Mouse (Mus musculus): ENCODE data around the gene Psmd7. TPM values are rescaled to one million over a fixed set of nuclear protein-coding genes. Genes with fewer than 3 reads are reported as not detected.

The Psmd7 gene
- polyA plus RNA-seq, 1 experiment from 2014 or later: 236 TPM

DNA sequence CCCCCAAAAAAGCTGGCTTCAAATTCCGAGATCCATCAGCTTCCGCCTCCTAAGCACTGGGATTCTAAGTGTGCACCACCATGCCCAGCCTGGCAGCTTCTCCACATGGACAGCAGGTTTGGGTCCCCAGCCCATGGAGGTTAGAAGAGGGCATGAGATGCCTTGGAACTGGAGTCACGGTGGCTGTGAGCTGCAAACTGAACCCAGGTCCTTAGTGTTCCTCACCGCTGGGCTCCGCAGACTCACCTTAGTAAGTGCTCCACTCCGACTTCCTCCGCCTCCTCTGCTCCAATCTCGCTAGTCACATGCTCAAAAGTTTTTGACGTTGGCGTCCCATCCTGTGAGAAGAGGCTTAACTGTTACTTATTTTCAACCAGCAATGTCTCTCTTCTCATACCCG, 6.1 kb downstream of the Psmd7 start:
- Histone ChIP-seq H3K4me1 (ENCODE audit: control insufficient read depth, insufficient read depth, low read length) (no peaks in the 10 kb centered on the region), H3K9me3 (ENCODE audit: control insufficient read depth, low read length) (no peaks in the 10 kb centered on the region), H3K9ac (replicated peaks; ENCODE audit: low read depth, low read length) (no peak overlapping the region), H3K4me3 (ENCODE audit: low read depth, low read length) (no peak overlapping the region), H3K27ac (ENCODE audit: low read depth, low read length) (no peak overlapping the region), H3K27me3 (ENCODE audit: control insufficient read depth, insufficient read depth, low read length) (no peaks in the 10 kb centered on the region), H3K36me3 (ENCODE audit: control insufficient read depth, insufficient read depth, low read length) (peaks cover 70% of the 10 kb centered on the region), H3K4me2 (ENCODE audit: low read depth, low read length) (no peak overlapping the region)
- no peak for ATAC-seq (ENCODE audit: low read depth)
- 96% methylated on average over 11 of the region's 11 CpGs for WGBS

DNA sequence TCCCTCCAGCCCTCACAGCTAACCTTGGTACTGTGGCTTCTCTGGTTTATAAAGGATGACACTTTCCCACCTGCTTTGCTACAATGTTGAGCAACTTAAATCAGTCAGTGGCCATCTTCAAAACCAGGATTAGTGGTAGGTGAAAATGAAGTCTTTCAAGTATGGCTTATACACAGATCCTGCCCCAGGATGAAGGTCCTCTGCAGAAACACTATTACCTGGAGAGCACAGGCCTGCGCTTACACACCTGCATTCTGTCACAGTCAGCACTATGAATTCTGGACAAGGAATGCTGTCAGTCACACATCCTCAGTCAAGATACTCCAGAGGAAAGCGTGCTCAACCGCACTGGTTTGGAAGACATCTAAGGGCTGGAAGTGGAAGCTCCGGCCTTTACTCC, 6.7 kb downstream of the Psmd7 start:
- Histone ChIP-seq H3K4me2 (ENCODE audit: low read depth, low read length) (no peak overlapping the region), H3K9me3 (ENCODE audit: control insufficient read depth, low read length) (no peaks in the 10 kb centered on the region), H3K4me1 (ENCODE audit: control insufficient read depth, insufficient read depth, low read length) (peaks cover 3% of the 10 kb centered on the region; the same call in 1 of the 2 replicates), H3K9ac (replicated peaks; ENCODE audit: low read depth, low read length) (no peak overlapping the region), H3K27me3 (ENCODE audit: control insufficient read depth, insufficient read depth, low read length) (no peaks in the 10 kb centered on the region), H3K4me3 (ENCODE audit: low read depth, low read length) (no peak overlapping the region), H3K36me3 (ENCODE audit: control insufficient read depth, insufficient read depth, low read length) (peaks cover 70% of the 10 kb centered on the region), H3K27ac (ENCODE audit: low read depth, low read length) (no peak overlapping the region)
- no peak for ATAC-seq (ENCODE audit: low read depth)
- WGBS: 99% methylated on average over 4 of the region's 4 CpGs

DNA sequence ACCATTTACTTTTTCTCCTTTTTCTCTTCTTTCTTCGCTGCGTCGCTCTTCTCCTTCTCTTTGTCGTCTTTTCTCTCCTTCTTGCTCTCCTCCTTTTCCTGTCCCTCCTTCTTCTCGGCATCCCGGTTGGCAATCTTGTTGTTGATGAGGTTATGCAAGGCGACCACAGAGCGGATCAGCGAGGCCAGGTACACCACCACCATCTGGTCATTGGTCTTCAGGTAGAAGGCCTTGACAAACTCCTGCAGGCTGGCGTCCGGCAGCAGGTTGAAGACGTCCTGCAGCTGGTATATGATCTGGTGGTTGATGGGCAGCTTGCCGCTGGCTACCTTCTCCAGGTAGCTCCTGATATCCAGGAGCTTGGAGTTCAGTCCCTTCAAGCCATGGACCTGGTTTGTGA, 7.4 kb downstream of the Psmd7 start:
- Histone ChIP-seq H3K4me3 (ENCODE audit: low read depth, low read length) (no peak overlapping the region), H3K4me2 (ENCODE audit: low read depth, low read length) (no peak overlapping the region), H3K27ac (ENCODE audit: low read depth, low read length) (no peak overlapping the region), H3K9ac (replicated peaks; ENCODE audit: low read depth, low read length) (no peak overlapping the region), H3K36me3 (ENCODE audit: control insufficient read depth, insufficient read depth, low read length) (peaks cover 69% of the 10 kb centered on the region), H3K9me3 (ENCODE audit: control insufficient read depth, low read length) (no peaks in the 10 kb centered on the region), H3K4me1 (ENCODE audit: control insufficient read depth, insufficient read depth, low read length) (peaks cover 5% of the 10 kb centered on the region; the same call in 1 of the 2 replicates), H3K27me3 (ENCODE audit: control insufficient read depth, insufficient read depth, low read length) (no peaks in the 10 kb centered on the region)
- 92% methylated on average over 13 of the region's 13 CpGs for WGBS
- ATAC-seq (ENCODE audit: low read depth): no peak

DNA sequence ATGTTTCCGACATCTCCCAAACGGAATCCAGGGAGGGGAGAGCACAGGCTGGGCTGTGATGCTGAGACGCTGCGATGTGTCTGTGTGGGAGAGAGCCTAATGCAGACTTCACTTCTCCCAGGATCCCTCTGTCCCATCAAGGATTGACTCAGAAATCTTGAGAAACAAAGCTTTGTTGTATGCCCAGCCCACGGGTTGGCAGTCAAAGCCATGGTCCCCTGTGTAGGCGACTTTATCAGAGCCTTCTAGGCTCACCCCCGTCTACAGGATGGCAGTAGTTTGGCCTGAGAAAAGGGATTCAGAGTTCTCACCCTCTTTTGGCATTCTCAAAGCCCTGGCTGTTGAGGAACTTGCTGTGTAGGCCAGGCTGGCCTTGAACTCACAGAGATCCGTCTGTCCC, 9.7 kb downstream of the Psmd7 start:
- Histone ChIP-seq H3K4me3 (ENCODE audit: low read depth, low read length) (no peak overlapping the region), H3K27me3 (ENCODE audit: control insufficient read depth, insufficient read depth, low read length) (no peaks in the 10 kb centered on the region), H3K9me3 (ENCODE audit: control insufficient read depth, low read length) (no peaks in the 10 kb centered on the region), H3K4me1 (ENCODE audit: control insufficient read depth, insufficient read depth, low read length) (peaks cover 5% of the 10 kb centered on the region; the same call in 1 of the 2 replicates), H3K27ac (ENCODE audit: low read depth, low read length) (no peak overlapping the region), H3K36me3 (ENCODE audit: control insufficient read depth, insufficient read depth, low read length) (peaks cover 52% of the 10 kb centered on the region), H3K9ac (replicated peaks; ENCODE audit: low read depth, low read length) (no peak overlapping the region), H3K4me2 (ENCODE audit: low read depth, low read length) (no peak overlapping the region)
- ATAC-seq (ENCODE audit: low read depth): no peak
- 87% methylated on average over 8 of the region's 8 CpGs for WGBS

DNA sequence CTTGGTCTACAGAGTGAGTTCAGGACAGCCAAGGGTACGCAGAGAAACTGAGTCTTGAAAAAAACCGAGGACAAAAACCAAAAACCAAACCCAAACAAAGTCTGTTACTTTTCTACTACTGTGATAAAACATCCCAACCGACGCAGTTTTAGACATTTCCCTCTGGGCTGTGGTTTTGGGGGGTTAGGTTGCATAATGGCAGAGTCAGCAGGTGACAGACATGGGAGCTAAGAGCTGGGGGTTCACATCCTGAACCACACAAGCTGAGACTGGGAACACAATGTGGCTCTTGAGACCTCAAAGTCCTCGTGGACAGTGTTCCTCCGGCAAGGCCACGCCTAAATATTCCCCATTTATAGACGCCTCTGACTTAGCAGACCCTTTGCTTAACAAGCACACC, 10.1 kb downstream of the Psmd7 start:
- 90% methylated on average over 8 of the region's 8 CpGs for WGBS
- Histone ChIP-seq H3K4me3 (ENCODE audit: low read depth, low read length) (no peak overlapping the region), H3K27me3 (ENCODE audit: control insufficient read depth, insufficient read depth, low read length) (no peaks in the 10 kb centered on the region), H3K36me3 (ENCODE audit: control insufficient read depth, insufficient read depth, low read length) (peaks cover 48% of the 10 kb centered on the region), H3K9me3 (ENCODE audit: control insufficient read depth, low read length) (no peaks in the 10 kb centered on the region), H3K4me2 (ENCODE audit: low read depth, low read length) (no peak overlapping the region), H3K9ac (replicated peaks; ENCODE audit: low read depth, low read length) (no peak overlapping the region), H3K4me1 (ENCODE audit: control insufficient read depth, insufficient read depth, low read length) (peaks cover 5% of the 10 kb centered on the region; the same call in 1 of the 2 replicates), H3K27ac (ENCODE audit: low read depth, low read length) (no peak overlapping the region)
- ATAC-seq (ENCODE audit: low read depth): no peak

DNA sequence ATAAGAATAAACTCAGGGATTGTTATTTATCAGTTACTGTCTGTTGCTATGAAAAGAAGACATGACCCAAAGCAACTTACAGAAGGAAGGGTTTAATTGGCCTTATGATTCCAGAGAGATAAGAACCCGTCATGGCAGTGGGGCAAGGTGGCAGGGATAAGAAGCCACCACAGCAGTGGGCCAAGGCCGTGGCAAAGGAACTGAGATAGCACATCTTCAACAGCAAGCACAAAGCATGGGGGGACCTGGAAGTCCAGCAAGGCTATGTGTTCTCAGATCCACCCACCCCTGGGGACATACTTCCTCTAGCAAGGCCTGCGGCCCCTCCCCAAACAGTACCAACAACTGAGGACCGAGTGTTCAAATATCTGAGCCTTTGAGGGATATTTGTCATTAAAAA, 10.6 kb downstream of the Psmd7 start:
- WGBS: 95% methylated on average over 4 of the region's 4 CpGs
- Histone ChIP-seq H3K9me3 (ENCODE audit: control insufficient read depth, low read length) (no peaks in the 10 kb centered on the region), H3K4me2 (ENCODE audit: low read depth, low read length) (no peak overlapping the region)

DNA sequence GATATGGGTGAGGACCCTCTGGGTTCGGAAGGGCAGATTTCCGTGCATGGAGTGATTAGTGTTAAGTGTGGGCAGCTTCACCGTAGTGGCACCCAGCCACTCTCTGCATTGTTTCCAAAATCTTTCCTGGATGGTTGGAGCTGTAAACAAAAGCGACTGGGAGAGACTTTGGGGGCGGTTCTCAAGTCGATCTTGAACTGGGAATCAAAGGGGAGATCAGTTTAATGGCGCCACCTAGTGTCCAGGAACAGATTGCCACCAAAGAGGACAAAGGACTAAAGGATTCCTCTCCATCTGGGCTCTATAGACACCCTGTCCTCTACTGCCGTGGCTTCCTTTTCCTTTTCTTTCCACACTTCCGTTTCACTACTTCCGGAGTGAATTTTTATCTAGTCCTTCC, 11.6 kb downstream of the Psmd7 start:
- H3K4me2 ChIP-seq (ENCODE audit: low read depth, low read length): peak overlapping the region; percentile 29
- ATAC-seq (ENCODE audit: low read depth): peak; percentile 86
- peaks cover 33% of the 10 kb centered on the region for H3K36me3 ChIP-seq (ENCODE audit: control insufficient read depth, insufficient read depth, low read length)
- H3K9me3 ChIP-seq (ENCODE audit: control insufficient read depth, low read length): no peaks in the 10 kb centered on the region
- no peak overlapping the region for H3K4me3 ChIP-seq (ENCODE audit: low read depth, low read length)
- no peaks in the 10 kb centered on the region for H3K27me3 ChIP-seq (ENCODE audit: control insufficient read depth, insufficient read depth, low read length)
- 8% methylated on average over 10 of the region's 10 CpGs for WGBS
- H3K27ac ChIP-seq (ENCODE audit: low read depth, low read length): no peak overlapping the region
- peaks cover 5% of the 10 kb centered on the region; the same call in 1 of the 2 replicates for H3K4me1 ChIP-seq (ENCODE audit: control insufficient read depth, insufficient read depth, low read length)
- no peak overlapping the region for H3K9ac ChIP-seq (replicated peaks; ENCODE audit: low read depth, low read length)

More for the DNA sequence above, 10.6 kb downstream of the Psmd7 start:
- Histone ChIP-seq H3K9ac (replicated peaks; ENCODE audit: low read depth, low read length) (no peak overlapping the region), H3K4me1 (ENCODE audit: control insufficient read depth, insufficient read depth, low read length) (peaks cover 5% of the 10 kb centered on the region; the same call in 1 of the 2 replicates), H3K36me3 (ENCODE audit: control insufficient read depth, insufficient read depth, low read length) (peaks cover 43% of the 10 kb centered on the region), H3K4me3 (ENCODE audit: low read depth, low read length) (no peak overlapping the region), H3K27me3 (ENCODE audit: control insufficient read depth, insufficient read depth, low read length) (no peaks in the 10 kb centered on the region), H3K27ac (ENCODE audit: low read depth, low read length) (no peak overlapping the region; the same call in 1 of the 2 replicates)
- no peak for ATAC-seq (ENCODE audit: low read depth)

DNA sequence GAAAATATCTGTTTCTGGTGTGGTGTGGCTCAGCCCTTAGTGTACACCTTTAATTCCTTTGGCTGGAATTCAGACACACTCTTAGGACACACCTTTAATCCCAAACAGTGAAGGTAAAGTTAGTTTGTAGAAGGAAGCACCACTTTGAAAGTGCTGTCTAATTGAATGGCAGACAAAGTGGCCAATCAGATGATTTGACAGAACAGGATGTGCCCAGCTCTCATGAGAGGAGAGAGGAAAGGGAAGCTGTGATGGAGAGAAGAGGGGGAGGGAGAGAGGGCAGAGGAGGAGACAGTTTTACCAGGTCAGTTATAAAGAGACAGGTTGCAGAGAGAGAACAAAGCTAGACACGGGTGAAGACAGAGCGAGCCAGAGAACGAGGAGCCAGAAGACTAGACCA, 13.5 kb downstream of the Psmd7 start:
- Histone ChIP-seq H3K4me1 (ENCODE audit: control insufficient read depth, insufficient read depth, low read length) (peaks cover 5% of the 10 kb centered on the region; the same call in 1 of the 2 replicates), H3K27me3 (ENCODE audit: control insufficient read depth, insufficient read depth, low read length) (no peaks in the 10 kb centered on the region), H3K9ac (replicated peaks; ENCODE audit: low read depth, low read length) (no peak overlapping the region), H3K36me3 (ENCODE audit: control insufficient read depth, insufficient read depth, low read length) (peaks cover 15% of the 10 kb centered on the region), H3K9me3 (ENCODE audit: control insufficient read depth, low read length) (no peaks in the 10 kb centered on the region), H3K4me2 (ENCODE audit: low read depth, low read length) (no peak overlapping the region), H3K4me3 (ENCODE audit: low read depth, low read length) (no peak overlapping the region), H3K27ac (ENCODE audit: low read depth, low read length) (no peak overlapping the region)
- 93% methylated on average over 3 of the region's 3 CpGs for WGBS
- no peak for ATAC-seq (ENCODE audit: low read depth)

DNA sequence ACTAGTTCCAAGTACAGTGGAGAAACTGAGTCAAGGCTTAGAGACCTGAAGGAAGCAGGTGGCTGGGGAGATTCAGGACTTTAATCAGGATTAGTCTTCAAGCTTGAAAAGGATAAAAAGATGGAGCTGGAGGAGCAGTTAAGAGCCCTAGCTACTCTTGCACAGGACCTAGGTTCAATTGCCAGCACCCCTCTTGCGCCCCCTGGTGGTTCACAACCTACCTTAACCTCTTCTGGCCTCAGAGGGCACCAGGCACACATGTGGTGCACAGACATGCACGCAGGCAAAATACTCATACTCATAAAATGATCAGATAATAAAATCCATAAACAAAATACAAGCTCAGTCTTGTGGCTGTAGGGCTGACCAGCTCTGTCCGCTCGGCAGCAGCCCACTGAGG, 15.8 kb downstream of the Psmd7 start:
- Histone ChIP-seq H3K4me1 (ENCODE audit: control insufficient read depth, insufficient read depth, low read length) (peaks cover 5% of the 10 kb centered on the region; the same call in 1 of the 2 replicates), H3K4me2 (ENCODE audit: low read depth, low read length) (no peak overlapping the region), H3K9me3 (ENCODE audit: control insufficient read depth, low read length) (no peaks in the 10 kb centered on the region), H3K9ac (replicated peaks; ENCODE audit: low read depth, low read length) (no peak overlapping the region), H3K4me3 (ENCODE audit: low read depth, low read length) (no peak overlapping the region), H3K27ac (ENCODE audit: low read depth, low read length) (no peak overlapping the region), H3K36me3 (ENCODE audit: control insufficient read depth, insufficient read depth, low read length) (no peaks in the 10 kb centered on the region), H3K27me3 (ENCODE audit: control insufficient read depth, insufficient read depth, low read length) (no peaks in the 10 kb centered on the region)
- no peak for ATAC-seq (ENCODE audit: low read depth)
- 59% methylated on average over 4 of the region's 4 CpGs for WGBS
